Mouse (Mus musculus): Measurements from ENCODE around the gene Bcl9.

- TF ChIP-seq CTCF (IDR thresholded peaks at IDR 0.05; ENCODE audit: insufficient read depth, low read length) = no peak
- no peak for TF ChIP-seq POLR2A (IDR thresholded peaks at IDR 0.05; ENCODE audit: borderline replicate concordance, extremely low read depth, low read depth, low read length)
These were observed 135.9 kb downstream of the Bcl9 start for GRCm38 (mm10) chr3:97161773-97162172.
